Mouse (Mus musculus) kidney, embryonic 15.5 days (tissue): ENCODE measurements around the gene Kctd4. TPM values are rescaled to one million over a fixed set of nuclear protein-coding genes. Genes with fewer than 3 reads are reported as not detected.

Source experiments
- ATAC-seq: fragments of 200-750 bp; cut with Nextera tagmentation; replicated peaks from 2 replicates; pipeline ENCODE4 v1.8.0; 2017; ENCODE audit warnings: moderate TSS enrichment; ENCODE audit not compliant: low FRiP score
- H3K27ac ChIP-seq: fragments of 300-500 bp; sonication (generic); 2 replicates; pipeline ENCODE4 v1.5.1; 2015; ENCODE audit warnings: mild to moderate bottlenecking, inconsistent platforms
- H3K27me3 ChIP-seq: fragments of 300-500 bp; sonication (generic); 2 replicates; pipeline ENCODE4 v1.6.1; 2015; ENCODE audit warnings: inconsistent platforms
- H3K36me3 ChIP-seq: fragments of 300-500 bp; sonication (generic); 2 replicates; pipeline ENCODE4 v1.6.1; 2015; ENCODE audit warnings: inconsistent platforms
- H3K4me1 ChIP-seq: fragments of 300-500 bp; sonication (generic); 2 replicates; pipeline ENCODE4 v1.6.1; 2015; ENCODE audit warnings: inconsistent platforms
- H3K4me2 ChIP-seq: fragments of 300-500 bp; sonication (generic); 2 replicates; pipeline ENCODE4 v1.6.1; 2015; ENCODE audit warnings: moderate library complexity, mild to moderate bottlenecking, inconsistent platforms
- H3K4me3 ChIP-seq: fragments of 300-500 bp; sonication (generic); replicated peaks from 2 replicates; pipeline ENCODE4 v1.5.1; 2015; ENCODE audit warnings: mild to moderate bottlenecking, inconsistent platforms
- H3K9ac ChIP-seq: fragments of 300-500 bp; sonication (generic); 2 replicates; pipeline ENCODE4 v1.6.1; 2015; ENCODE audit warnings: mild to moderate bottlenecking, inconsistent platforms
- H3K9me3 ChIP-seq: fragments of 300-500 bp; sonication (generic); replicated peaks from 2 replicates; pipeline ENCODE4 v1.6.1; 2016; ENCODE audit warnings: inconsistent platforms
- WGBS: fragments of 180-500 bp; shearing (Covaris S2); methylation state at CpG from one replicate; pipeline ENCODE4 v1.1.7; 2015; ENCODE audit warnings: mixed read lengths; 5-methylcytosine and 5-hydroxymethylcytosine counted together
- polyA plus RNA-seq: library from polyadenylated mRNA; unstranded; fragments of >200 nt; fragmentation: Nextera tagmentation; extraction: Ambion mirVana; gene quantifications from 2 replicates; pipeline ENCODE4 v1.2.1, GENCODE M21; 2015

Kctd4 gene
- polyA plus RNA-seq, 1 experiment from 2014 or later = 0.30 TPM

- Histone ChIP-seq H3K36me3 (peaks cover 7% of the 10 kb centered on the region; the same call in 1 of the 2 replicates), H3K27ac (no peak overlapping the region), H3K4me3 (no peak overlapping the region), H3K4me1 (no peaks in the 10 kb centered on the region), H3K27me3 (no peaks in the 10 kb centered on the region), H3K9me3 (no peaks in the 10 kb centered on the region), H3K4me2 (no peak overlapping the region), H3K9ac (no peak overlapping the region)
- WGBS = 37% methylated on average over 1 of the region's 1 CpGs
- no peak for ATAC-seq
Measured at GRCm38 (mm10) chr14:75998082-75998481, 43.3 kb downstream of the Kctd4 start.

GRCm38 (mm10) chr14:76001781-76002180 is 47.0 kb downstream of the Kctd4 start:
- WGBS = 75% methylated on average over 4 of the region's 4 CpGs
- peaks cover 7% of the 10 kb centered on the region; the same call in 1 of the 2 replicates for H3K36me3 ChIP-seq
- no peaks in the 10 kb centered on the region for H3K9me3 ChIP-seq
- ATAC-seq = no peak
- no peaks in the 10 kb centered on the region for H3K27me3 ChIP-seq
- H3K4me1 ChIP-seq = no peaks in the 10 kb centered on the region
- H3K27ac ChIP-seq = no peak overlapping the region
- H3K9ac ChIP-seq = no peak overlapping the region
- no peak overlapping the region for H3K4me2 ChIP-seq
- H3K4me3 ChIP-seq = no peak overlapping the region

- peaks cover 9% of the 10 kb centered on the region; the same call in 1 of the 2 replicates for H3K36me3 ChIP-seq
- H3K9ac ChIP-seq = no peak overlapping the region
- WGBS = 91% methylated on average over 4 of the region's 4 CpGs
- no peak overlapping the region for H3K27ac ChIP-seq
- no peak overlapping the region for H3K4me3 ChIP-seq
- no peak for ATAC-seq
- no peak overlapping the region for H3K4me2 ChIP-seq
- H3K9me3 ChIP-seq = no peaks in the 10 kb centered on the region
- peaks cover 13% of the 10 kb centered on the region for H3K4me1 ChIP-seq
- no peaks in the 10 kb centered on the region for H3K27me3 ChIP-seq
Measured at GRCm38 (mm10) chr14:76005011-76005410, 50.2 kb downstream of the Kctd4 start.

DNA sequence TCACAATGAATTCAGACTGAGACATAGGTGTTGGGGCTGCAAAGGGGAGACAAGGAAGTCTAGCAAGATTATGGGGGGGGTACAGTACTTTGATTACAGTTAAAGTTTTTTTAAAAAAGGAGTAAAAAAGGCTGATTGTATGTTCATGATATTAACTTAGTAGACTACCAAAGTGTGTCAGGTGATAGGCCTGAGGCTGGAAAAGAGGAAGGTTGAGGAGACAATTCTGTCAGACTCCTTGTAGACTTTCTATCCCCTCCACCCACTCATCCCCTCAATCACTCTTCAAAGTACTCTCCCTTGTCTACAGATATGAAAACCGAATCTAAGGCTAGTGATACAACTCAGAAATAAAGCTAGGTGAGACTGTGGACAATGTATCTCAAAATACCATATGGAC is 53.4 kb downstream of the Kctd4 start:
- peaks cover 15% of the 10 kb centered on the region for H3K4me1 ChIP-seq
- H3K4me2 ChIP-seq = no peak overlapping the region
- no peak overlapping the region for H3K27ac ChIP-seq
- ATAC-seq = no peak
- H3K27me3 ChIP-seq = no peaks in the 10 kb centered on the region
- 93% methylated on average over 1 of the region's 1 CpGs for WGBS
- no peak overlapping the region for H3K4me3 ChIP-seq
- H3K9me3 ChIP-seq = no peaks in the 10 kb centered on the region
- H3K9ac ChIP-seq = no peak overlapping the region
- peaks cover 9% of the 10 kb centered on the region; the same call in 1 of the 2 replicates for H3K36me3 ChIP-seq

GRCm38 (mm10) chr14:76009185-76009584 is 54.4 kb downstream of the Kctd4 start:
- ATAC-seq = no peak

GRCm38 (mm10) chr14:76010102-76011061 is 55.6 kb downstream of the Kctd4 start, which contains the start of gene Gtf2f2:
Gene Gtf2f2 (minus strand): TSS chr14:76010865.
- WGBS = under 1% methylated on average over 67 of the region's 67 CpGs
- peak within 1 kb of the TSS; percentile 65 for H3K9ac ChIP-seq
- H3K4me3 ChIP-seq = peak within 1 kb of the TSS; percentile 69
- peaks cover 9% of the 10 kb centered on the region; the same call in 1 of the 2 replicates for H3K36me3 ChIP-seq
- H3K27ac ChIP-seq = peak within 1 kb of the TSS; percentile 85
- peak; percentile 91 for ATAC-seq
- H3K4me2 ChIP-seq = peak within 1 kb of the TSS; percentile 72
- H3K9me3 ChIP-seq = no peaks in the 10 kb centered on the region
- no peaks in the 10 kb centered on the region for H3K27me3 ChIP-seq
- peaks cover 15% of the 10 kb centered on the region for H3K4me1 ChIP-seq

More at GRCm38 (mm10) chr14:76009185-76009584, 54.4 kb downstream of the Kctd4 start:
- Histone ChIP-seq H3K4me3 (peak overlapping the region; percentile 69), H3K4me2 (peak overlapping the region; percentile 72), H3K36me3 (peaks cover 9% of the 10 kb centered on the region; the same call in 1 of the 2 replicates), H3K4me1 (peaks cover 15% of the 10 kb centered on the region), H3K27me3 (no peaks in the 10 kb centered on the region), H3K27ac (no peak overlapping the region), H3K9me3 (no peaks in the 10 kb centered on the region), H3K9ac (no peak overlapping the region)
- WGBS = 72% methylated on average over 5 of the region's 5 CpGs

- WGBS = 29% methylated on average over 7 of the region's 7 CpGs
- H3K27ac ChIP-seq = no peak overlapping the region
Measured at GRCm38 (mm10) chr14:76011062-76011457, 56.3 kb downstream of the Kctd4 start.

GRCm38 (mm10) chr14:76014331-76014730 is 59.5 kb downstream of the Kctd4 start:
- Histone ChIP-seq H3K4me1 (peaks cover 7% of the 10 kb centered on the region), H3K27me3 (no peaks in the 10 kb centered on the region), H3K9me3 (no peaks in the 10 kb centered on the region), H3K9ac (no peak overlapping the region), H3K4me2 (no peak overlapping the region), H3K4me3 (no peak overlapping the region), H3K36me3 (no peaks in the 10 kb centered on the region), H3K27ac (no peak overlapping the region)
- WGBS = 61% methylated on average over 2 of the region's 2 CpGs
- no peak for ATAC-seq

More at GRCm38 (mm10) chr14:76011062-76011457, 56.3 kb downstream of the Kctd4 start:
- peak overlapping the region; percentile 65; the same call in 1 of the 2 replicates for H3K9ac ChIP-seq
- H3K4me2 ChIP-seq = peak overlapping the region; percentile 72
- H3K27me3 ChIP-seq = no peaks in the 10 kb centered on the region
- no peaks in the 10 kb centered on the region for H3K9me3 ChIP-seq
- ATAC-seq = no peak; the same call in 1 of the 2 replicates
- peaks cover 15% of the 10 kb centered on the region for H3K4me1 ChIP-seq
- H3K4me3 ChIP-seq = peak overlapping the region; percentile 69
- peaks cover 9% of the 10 kb centered on the region; the same call in 1 of the 2 replicates for H3K36me3 ChIP-seq

Other genes starting within 250 kb of the Kctd4 start
- gene Cog3, start 200.5 kb upstream of the Kctd4 start, polyA plus RNA-seq = 21.2 and 21.6 TPM in 2 replicates
- gene Slc25a30, start 168.0 kb upstream of the Kctd4 start, polyA plus RNA-seq = 9.7 and 10.4 TPM in 2 replicates
- 1,011 and 1,156 TPM in 2 replicates for gene Tpt1, start 109.9 kb upstream of the Kctd4 start, polyA plus RNA-seq
- gene Gtf2f2, start 55.9 kb downstream of the Kctd4 start, polyA plus RNA-seq = 37.9 and 39.5 TPM in 2 replicates
- gene Gpalpp1, start 155.8 kb downstream of the Kctd4 start, polyA plus RNA-seq = 12.7 and 14.3 TPM in 2 replicates
- 17.5 TPM in 2 replicates for gene Nufip1, start 155.9 kb downstream of the Kctd4 start, polyA plus RNA-seq